Comparison of ENCODE assay signal across 9 mouse cellular contexts in genomic region chr3:134648727-134649445, GRCm38 (mm10).
A peak's percentile ranks its signal among the peaks of the same experiment; 100 is the strongest.
DNase-seq lines count a peak whose midpoint lies in the region; ATAC-seq lines count a peak whose summit lies in the region.
"Had no signal": no experiment of that assay in that cellular context is flagged by ENCODE, and none has a peak within 500 bp of the region (broad histone marks: within the 10 kb centered on the region; RNA-seq: fewer than 3 reads in every experiment).

No protein-coding gene starts in this region.

- peak; percentile 72 for ATAC-seq in frontal cortex, adult (ENCODE audit: low TSS enrichment)
- ATAC-seq in megakaryocyte progenitor cell, adult 5-6 weeks (replicated peaks; ENCODE audit: poor library complexity), result peak; percentile 75
- no peak for ATAC-seq in erythroblast, adult 5-6 weeks (replicated peaks; ENCODE audit: low FRiP score, poor library complexity, severe bottlenecking)

- no peak for DNase-seq in frontal cortex, postnatal 14 days (ENCODE audit: low spot score in 2 of 2)
- peak; percentile 56 for DNase-seq in 416B (ENCODE audit: low read depth)
- DNase-seq in brain, embryonic 18.5 days (ENCODE audit: low read depth, low spot score), result peak; percentile 47
- no peak for DNase-seq in frontal cortex, postnatal 10 days (ENCODE audit: low spot score in 2 of 2)
- no peak for DNase-seq in heart, postnatal 14 days
- DNase-seq: kidney, adult 18-20 months had no signal

- intact Hi-C loops in heart, postnatal 14 days (cut with DNase I), result no loop called here

Comparison
In these comparisons a context has a peak if more than half of its experiments do, and no peak if none do; other contexts are left out.
1. DNase-seq: peak in 416B (single experiment) and brain, embryonic 18.5 days (single experiment); none in frontal cortex, postnatal 14 days (0 of 2), frontal cortex, postnatal 10 days (0 of 2) and heart, postnatal 14 days (0 of 2).